Mouse (Mus musculus) bone marrow macrophage, adult 2 months (primary cell): ENCODE results near the gene Cdkn1c.

Experiments used
- CTCF ChIP-seq: IDR thresholded peaks from 2 replicates; pipeline ENCODE4 v1.5.1; 2012; ENCODE audit warnings: low read depth, mild to moderate bottlenecking, low read length, moderate library complexity
- POLR2A ChIP-seq: IDR thresholded peaks from 2 replicates; pipeline ENCODE4 v1.6.1; 2012; ENCODE audit warnings: mild to moderate bottlenecking, low read depth, low read length, borderline replicate concordance

DNA sequence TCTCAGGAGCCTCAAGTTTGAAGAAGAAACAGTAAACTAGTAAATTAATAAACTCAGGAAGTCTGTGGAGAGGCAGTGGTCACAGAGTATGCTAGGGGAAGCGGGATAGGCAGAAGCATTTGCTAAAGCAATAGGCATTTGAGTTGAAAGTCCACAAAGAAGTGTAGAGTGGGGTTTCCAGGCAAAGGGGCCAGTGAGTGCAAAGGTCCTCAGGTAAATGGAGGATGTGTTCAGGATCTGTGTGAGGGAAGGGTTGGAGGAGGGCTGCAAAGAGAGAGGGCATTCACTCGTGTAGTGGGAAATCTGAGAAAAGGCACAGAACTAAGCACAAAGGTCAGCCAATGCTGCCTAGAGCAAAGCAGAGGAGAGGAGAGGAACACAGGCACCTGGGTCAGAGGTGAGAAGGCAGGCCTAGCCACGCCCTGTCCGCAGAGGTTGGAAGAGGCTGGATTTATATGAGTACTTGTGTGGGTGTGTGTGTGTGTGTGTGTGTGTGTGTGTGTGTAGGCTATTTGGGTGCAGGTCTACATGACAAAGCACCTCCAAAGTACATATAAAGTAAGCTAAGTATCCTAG lies 41.2 kb downstream of the Cdkn1c start:
- TF ChIP-seq CTCF (no peak), POLR2A (no peak)
